In the genomic region with DNA sequence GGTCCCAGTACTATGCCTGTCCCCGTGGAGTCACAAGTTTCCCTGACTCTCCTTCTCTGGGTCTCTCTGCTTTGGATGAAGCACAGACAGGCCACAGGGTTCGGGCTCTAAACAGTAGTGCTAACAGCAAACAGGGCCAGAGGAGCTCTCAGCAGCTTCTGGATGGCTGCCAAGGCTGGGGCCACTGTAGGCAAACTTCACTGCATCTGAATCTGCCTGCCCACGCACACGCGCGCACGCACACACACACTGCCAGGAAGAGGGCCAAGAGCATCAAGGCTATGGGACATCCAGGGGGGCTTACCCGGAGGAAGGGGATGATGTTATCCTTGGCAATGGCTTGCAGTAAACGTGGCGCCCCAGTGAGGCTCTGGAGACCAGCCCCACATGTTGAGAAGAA, we compare ENCODE assay signal across 8 mouse cellular contexts. TPM values are rescaled to one million over a fixed set of nuclear protein-coding genes. Genes with fewer than 3 reads are reported as not detected.
DNase-seq lines count a peak whose midpoint lies in the region; TF ChIP-seq lines count a peak whose summit lies in the region.

No protein-coding gene starts in this region.

- H3K4me3 ChIP-seq in layer of hippocampus, adult 2 months, result no peak overlapping the region

- peak; percentile 40 to 51 for DNase-seq in adrenal gland, adult 18-20 months (ENCODE audit: low spot score in 2 of 2)
- no peak for DNase-seq in adrenal gland, adult 8-10 months
- DNase-seq in kidney, postnatal 10 days, result peak; percentile 85
- no peak for DNase-seq in kidney, adult 11 months
- DNase-seq in adrenal gland, postnatal 10 days, result peak; percentile 76
- peak in 1 of 2 experiments; percentile 43 for DNase-seq in layer of hippocampus, adult 2 months (ENCODE audit: low spot score in 2 of 2)
- DNase-seq in ovary, postnatal 14 days (ENCODE audit: low spot score), result peak; percentile 62
- no peak for DNase-seq in spleen, postnatal 36 days (ENCODE audit: low spot score in 2 of 2)

- peak overlapping the region; percentile 80 for H3K27ac ChIP-seq in layer of hippocampus, adult 2 months

- TF ChIP-seq CTCF in layer of hippocampus, adult 2 months (conservative IDR thresholded peaks at IDR 0.05), result no peak

RNA-seq across cellular contexts. Expression of gene Lcat, which starts 6.2 kb away (rescaled TPM):
- total RNA-seq in adrenal gland, adult 18-20 months (2021), result 1 to 10 TPM in 1 of 2 experiments, under 1 TPM in 1; 0.51 to 1.8 TPM
- total RNA-seq in adrenal gland, adult 8-10 months (2022), result 1 to 10 TPM; 1.1 to 3.1 (median 2.2) TPM
- 10 to 100 TPM; 39.2 to 89.9 TPM for total RNA-seq in adrenal gland, postnatal 10 days (2021)
- total RNA-seq in layer of hippocampus, adult 2 months (2021), result 10 to 100 TPM; 37.6 to 40.6 TPM

RNA-seq across cellular contexts. Expression of gene Psmb10, which starts 11.1 kb away (rescaled TPM):
- 10 to 100 TPM; 78.7 to 84.1 TPM for total RNA-seq in adrenal gland, adult 18-20 months (2021)
- 100 to 1,000 TPM in 1 of 4 experiments, 10 to 100 TPM in 3; 66.8 to 110 (median 68.4) TPM for total RNA-seq in adrenal gland, adult 8-10 months (2022)
- 10 to 100 TPM; 58.0 to 66.3 TPM for total RNA-seq in adrenal gland, postnatal 10 days (2021)
- 10 to 100 TPM; 53.0 to 61.6 TPM for total RNA-seq in layer of hippocampus, adult 2 months (2021)

RNA-seq across cellular contexts. Expression of gene Ctrl, which starts 15.7 kb away (rescaled TPM):
- total RNA-seq in adrenal gland, adult 18-20 months (2021), result under 1 TPM in 1 of 2 experiments, not detected in 1; 0.93 TPM
- total RNA-seq in adrenal gland, adult 8-10 months (2022), result 1 to 10 TPM in 1 of 4 experiments, under 1 TPM in 2, not detected in 1; 0.78 to 1.8 (median 0.86) TPM
- total RNA-seq in adrenal gland, postnatal 10 days (2021), result under 1 TPM; 0.30 to 0.70 TPM
- 1 to 10 TPM; 1.4 to 1.5 TPM for total RNA-seq in layer of hippocampus, adult 2 months (2021)

RNA-seq across cellular contexts. Expression of gene Slc12a4, which starts 16.5 kb away (rescaled TPM):
- total RNA-seq in adrenal gland, adult 18-20 months (2021), result 10 to 100 TPM; 45.4 to 56.9 TPM
- 10 to 100 TPM; 46.2 to 86.2 (median 68.3) TPM for total RNA-seq in adrenal gland, adult 8-10 months (2022)
- 10 to 100 TPM; 30.5 to 33.7 TPM for total RNA-seq in adrenal gland, postnatal 10 days (2021)
- 10 to 100 TPM; 19.4 to 26.6 TPM for total RNA-seq in layer of hippocampus, adult 2 months (2021)

RNA-seq across cellular contexts. Expression of gene Dpep3, which starts 29.9 kb away (rescaled TPM):
- total RNA-seq in adrenal gland, adult 18-20 months (2021), result not detected
- total RNA-seq in adrenal gland, adult 8-10 months (2022), result not detected
- not detected for total RNA-seq in adrenal gland, postnatal 10 days (2021)
- not detected for total RNA-seq in layer of hippocampus, adult 2 months (2021)

Comparison
In these comparisons a context has a peak if more than half of its experiments do, and no peak if none do; other contexts are left out.
1. DNase-seq: peak in adrenal gland, adult 18-20 months (2 of 2), kidney, postnatal 10 days (single experiment), adrenal gland, postnatal 10 days (single experiment) and ovary, postnatal 14 days (single experiment); none in adrenal gland, adult 8-10 months (single experiment), kidney, adult 11 months (single experiment) and spleen, postnatal 36 days (0 of 2).
2. RNA of gene Lcat, which starts 6.2 kb away (total RNA-seq): 39.2 to 89.9 TPM in adrenal gland, postnatal 10 days and 37.6 to 40.6 TPM in layer of hippocampus, adult 2 months; 1.1 to 3.1 TPM in adrenal gland, adult 8-10 months and 0.51 to 1.8 TPM in adrenal gland, adult 18-20 months; every median in the first group is over 4 times any median in the second.